Comparison of ENCODE assay signal across 18 mouse cellular contexts in the genomic region with DNA sequence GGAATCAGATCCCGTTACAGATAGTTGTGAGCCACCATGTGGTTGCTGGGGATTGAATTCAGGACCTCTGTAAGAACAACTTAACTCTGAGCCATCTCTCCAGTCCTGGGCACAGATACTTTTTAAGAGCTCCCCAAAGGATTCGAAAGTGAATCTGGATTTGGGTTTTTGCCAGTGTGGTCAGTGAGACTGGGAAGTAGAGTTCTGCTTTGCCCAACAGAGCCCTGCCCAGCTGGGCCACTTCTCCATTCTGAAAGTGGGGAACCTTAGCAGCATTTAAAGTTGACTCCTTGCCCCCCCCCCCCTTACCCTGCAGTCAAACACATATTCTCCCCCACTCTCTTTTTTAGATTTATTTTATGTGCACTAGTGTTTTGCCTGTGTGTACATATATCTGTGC. TPM values are rescaled to one million over a fixed set of nuclear protein-coding genes. Genes with fewer than 3 reads are reported as not detected.
A peak's percentile ranks its signal among the peaks of the same experiment; 100 is the strongest.
DNase-seq lines count a peak whose midpoint lies in the region; ATAC-seq and TF ChIP-seq lines count a peak whose summit lies in the region.
"Had no signal": no experiment of that assay in that cellular context is flagged by ENCODE, and none has a peak within 500 bp of the region (broad histone marks: within the 10 kb centered on the region; RNA-seq: fewer than 3 reads in every experiment).

No protein-coding gene starts in this region.

- no peak for TF ChIP-seq EP300 in liver, postnatal 0 days (IDR thresholded peaks at IDR 0.05; ENCODE audit: low read depth)
- TF ChIP-seq EP300 in lung, postnatal 0 days (IDR thresholded peaks at IDR 0.05): no peak

- H3K36me3 ChIP-seq in embryonic facial prominence, embryonic 14.5 days (ENCODE audit: control insufficient read depth, insufficient read depth, low read length): no peaks in the 10 kb centered on the region
- H3K36me3 ChIP-seq in embryonic facial prominence, embryonic 10.5 days (replicated peaks): no peaks in the 10 kb centered on the region
- H3K36me3 ChIP-seq in liver, postnatal 0 days (replicated peaks; ENCODE audit: insufficient read depth, low read length): no peaks in the 10 kb centered on the region
- H3K36me3 ChIP-seq in liver, embryonic 12.5 days: no peaks in the 10 kb centered on the region
- no peaks in the 10 kb centered on the region for H3K36me3 ChIP-seq in lung, postnatal 0 days (ENCODE audit: insufficient read depth, low read length)
- H3K36me3 ChIP-seq: forebrain, embryonic 10.5 days; heart, embryonic 10.5 days; hindbrain, embryonic 12.5 days; lung, embryonic 15.5 days; stomach, embryonic 15.5 days had no signal

- no peak for TF ChIP-seq CTCF in liver, postnatal 0 days (IDR thresholded peaks at IDR 0.05; ENCODE audit: low read depth)
- TF ChIP-seq CTCF in lung, postnatal 0 days (IDR thresholded peaks at IDR 0.05): no peak

- 76% methylated on average over 2 of the region's 2 CpGs for WGBS in embryonic facial prominence, embryonic 14.5 days
- WGBS in embryonic facial prominence, embryonic 10.5 days: 78% methylated on average over 2 of the region's 2 CpGs
- WGBS in liver, postnatal 0 days (ENCODE audit: insufficient replicate concordance): 50% methylated on average over 2 of the region's 2 CpGs
- 52% methylated on average over 2 of the region's 2 CpGs for WGBS in liver, embryonic 12.5 days (ENCODE audit: insufficient replicate concordance)
- 65% methylated on average over 2 of the region's 2 CpGs for WGBS in lung, postnatal 0 days

- no peaks in the 10 kb centered on the region for H3K27me3 ChIP-seq in embryonic facial prominence, embryonic 14.5 days (replicated peaks; ENCODE audit: control insufficient read depth, insufficient read depth, low read length)
- no peaks in the 10 kb centered on the region for H3K27me3 ChIP-seq in embryonic facial prominence, embryonic 10.5 days (replicated peaks; ENCODE audit: low read depth, poor library complexity, severe bottlenecking)
- H3K27me3 ChIP-seq in liver, postnatal 0 days (ENCODE audit: insufficient read depth, low read length): no peaks in the 10 kb centered on the region
- H3K27me3 ChIP-seq in liver, embryonic 12.5 days (replicated peaks): no peaks in the 10 kb centered on the region
- H3K27me3 ChIP-seq in lung, postnatal 0 days (replicated peaks; ENCODE audit: insufficient read depth, low read length): no peaks in the 10 kb centered on the region
- H3K27me3 ChIP-seq: hindbrain, embryonic 12.5 days; lung, embryonic 15.5 days; stomach, embryonic 15.5 days had no signal

- H3K9ac ChIP-seq in embryonic facial prominence, embryonic 14.5 days (ENCODE audit: low read depth, low read length): no peak overlapping the region
- H3K9ac ChIP-seq in liver, postnatal 0 days (replicated peaks): no peak overlapping the region
- H3K9ac ChIP-seq in liver, embryonic 12.5 days: no peak overlapping the region
- no peak overlapping the region for H3K9ac ChIP-seq in lung, postnatal 0 days (replicated peaks; ENCODE audit: low read depth)
- H3K9ac ChIP-seq: hindbrain, embryonic 12.5 days; lung, embryonic 15.5 days; stomach, embryonic 15.5 days had no signal

- no peak for ATAC-seq in embryonic facial prominence, embryonic 14.5 days (ENCODE audit: low read depth)
- ATAC-seq in liver, postnatal 0 days: peak; percentile 31; the same call in 1 of the 2 replicates
- ATAC-seq in liver, embryonic 12.5 days: no peak
- ATAC-seq in lung, postnatal 0 days: no peak
- no peak for ATAC-seq in erythroid progenitor cell, adult 5-6 weeks (replicated peaks; ENCODE audit: low FRiP score, poor library complexity, severe bottlenecking)
- ATAC-seq: intestine, embryonic 16.5 days had no signal

- H3K4me3 ChIP-seq in embryonic facial prominence, embryonic 14.5 days (ENCODE audit: low read depth, low read length): no peak overlapping the region
- no peak overlapping the region for H3K4me3 ChIP-seq in embryonic facial prominence, embryonic 10.5 days
- no peak overlapping the region for H3K4me3 ChIP-seq in liver, postnatal 0 days (ENCODE audit: low read depth, low read length)
- H3K4me3 ChIP-seq in liver, embryonic 12.5 days: no peak overlapping the region
- H3K4me3 ChIP-seq in lung, postnatal 0 days (ENCODE audit: low read depth, low read length): no peak overlapping the region
- H3K4me3 ChIP-seq: forebrain, embryonic 10.5 days; heart, embryonic 10.5 days; hindbrain, embryonic 12.5 days; lung, embryonic 15.5 days; stomach, embryonic 15.5 days had no signal

- H3K27ac ChIP-seq in embryonic facial prominence, embryonic 14.5 days (replicated peaks; ENCODE audit: low read depth, low read length): no peak overlapping the region
- no peak overlapping the region for H3K27ac ChIP-seq in embryonic facial prominence, embryonic 10.5 days (replicated peaks)
- peak overlapping the region; percentile 37; the same call in 1 of the 2 replicates for H3K27ac ChIP-seq in liver, postnatal 0 days (ENCODE audit: low read depth)
- no peak overlapping the region for H3K27ac ChIP-seq in liver, embryonic 12.5 days
- H3K27ac ChIP-seq in lung, postnatal 0 days (ENCODE audit: low read length): no peak overlapping the region
- H3K27ac ChIP-seq: forebrain, embryonic 10.5 days; heart, embryonic 10.5 days; hindbrain, embryonic 12.5 days; lung, embryonic 15.5 days; stomach, embryonic 15.5 days had no signal

- no peaks in the 10 kb centered on the region for H3K9me3 ChIP-seq in embryonic facial prominence, embryonic 14.5 days (ENCODE audit: control insufficient read depth, low read length)
- no peaks in the 10 kb centered on the region for H3K9me3 ChIP-seq in embryonic facial prominence, embryonic 10.5 days
- no peaks in the 10 kb centered on the region for H3K9me3 ChIP-seq in liver, postnatal 0 days (ENCODE audit: low read length)
- H3K9me3 ChIP-seq in liver, embryonic 12.5 days (replicated peaks): no peaks in the 10 kb centered on the region
- no peaks in the 10 kb centered on the region for H3K9me3 ChIP-seq in lung, postnatal 0 days (ENCODE audit: low read length)
- H3K9me3 ChIP-seq: forebrain, embryonic 10.5 days; heart, embryonic 10.5 days; hindbrain, embryonic 12.5 days; lung, embryonic 15.5 days; stomach, embryonic 15.5 days had no signal

- H3K4me2 ChIP-seq in embryonic facial prominence, embryonic 14.5 days (ENCODE audit: low read depth, low read length): no peak overlapping the region
- no peak overlapping the region for H3K4me2 ChIP-seq in liver, postnatal 0 days (ENCODE audit: low read depth, low read length)
- no peak overlapping the region for H3K4me2 ChIP-seq in liver, embryonic 12.5 days
- no peak overlapping the region for H3K4me2 ChIP-seq in lung, postnatal 0 days (replicated peaks; ENCODE audit: low read depth, low read length)
- H3K4me2 ChIP-seq: hindbrain, embryonic 12.5 days; lung, embryonic 15.5 days; stomach, embryonic 15.5 days had no signal

- peak; percentile 19 for DNase-seq in embryonic facial prominence, embryonic 14.5 days (ENCODE audit: low spot score)
- no peak for DNase-seq in embryonic facial prominence, embryonic 10.5 days (ENCODE audit: low spot score)
- peak; percentile 46 for DNase-seq in liver, postnatal 0 days
- DNase-seq in lung, postnatal 0 days (ENCODE audit: low spot score): peak; percentile 46
- peak; percentile 59 for DNase-seq in skeletal muscle tissue, adult 2 months (ENCODE audit: low read depth, low spot score)
- DNase-seq in adrenal gland, adult 18-20 months (ENCODE audit: low spot score in 2 of 2): no peak
- DNase-seq: cerebellum, adult 8-10 months; kidney, postnatal 25 days; right cerebral cortex, postnatal 14 days had no signal

- H3K4me1 ChIP-seq in embryonic facial prominence, embryonic 14.5 days (ENCODE audit: control insufficient read depth, insufficient read depth, low read length): peaks cover 14% of the 10 kb centered on the region
- peaks cover 41% of the 10 kb centered on the region for H3K4me1 ChIP-seq in embryonic facial prominence, embryonic 10.5 days
- H3K4me1 ChIP-seq in liver, postnatal 0 days (ENCODE audit: insufficient read depth): peaks cover 29% of the 10 kb centered on the region
- H3K4me1 ChIP-seq in liver, embryonic 12.5 days: peaks cover 39% of the 10 kb centered on the region
- no peaks in the 10 kb centered on the region for H3K4me1 ChIP-seq in lung, postnatal 0 days (ENCODE audit: insufficient read depth, low read depth, low read length)

RNA-seq across cellular contexts. Expression of gene Cd300a, which starts 10.2 kb away (rescaled TPM):
- polyA plus RNA-seq in embryonic facial prominence, embryonic 14.5 days (2014; fragmentation: Nextera tagmentation; extraction: Ambion mirVana): 0.96 and 1.7 TPM in 2 replicates
- polyA plus RNA-seq in embryonic facial prominence, embryonic 10.5 days (2016; fragmentation: Nextera tagmentation; extraction: Ambion mirVana): 1.1 and 1.8 TPM in 2 replicates
- polyA plus RNA-seq in liver, postnatal 0 days (2015; fragmentation: Nextera tagmentation; extraction: Ambion mirVana): 7.7 and 9.7 TPM in 2 replicates
- 3.7 and 4.6 TPM in 2 replicates for polyA plus RNA-seq in liver, embryonic 12.5 days (2016; fragmentation: Nextera tagmentation; extraction: Ambion mirVana)
- polyA plus RNA-seq in lung, postnatal 0 days (2015; fragmentation: Nextera tagmentation; extraction: Ambion mirVana): 4.6 and 5.9 TPM in 2 replicates
- 1 to 10 TPM; 1.3 to 3.3 TPM for total RNA-seq in adrenal gland, adult 18-20 months (2021)
- 2.1 and 4.3 TPM in 2 replicates for total RNA-seq in erythroid progenitor cell, adult 5-6 weeks (2015; ENCODE audit: low replicate concordance)
- total RNA-seq in erythroid progenitor cell, adult 5-6 weeks (2017; ENCODE audit: low replicate concordance): 2.9 and 6.0 TPM in 2 replicates

RNA-seq across cellular contexts. Expression of gene Gprc5c, which starts 28.7 kb away (rescaled TPM):
- polyA plus RNA-seq in embryonic facial prominence, embryonic 14.5 days (2014; fragmentation: Nextera tagmentation; extraction: Ambion mirVana): 39.6 and 40.3 TPM in 2 replicates
- 62.2 and 62.5 TPM in 2 replicates for polyA plus RNA-seq in embryonic facial prominence, embryonic 10.5 days (2016; fragmentation: Nextera tagmentation; extraction: Ambion mirVana)
- 23.2 and 24.9 TPM in 2 replicates for polyA plus RNA-seq in liver, postnatal 0 days (2015; fragmentation: Nextera tagmentation; extraction: Ambion mirVana)
- 14.3 TPM in 2 replicates for polyA plus RNA-seq in liver, embryonic 12.5 days (2016; fragmentation: Nextera tagmentation; extraction: Ambion mirVana)
- 10.4 and 11.1 TPM in 2 replicates for polyA plus RNA-seq in lung, postnatal 0 days (2015; fragmentation: Nextera tagmentation; extraction: Ambion mirVana)
- 1 to 10 TPM; 2.5 to 4.6 TPM for total RNA-seq in adrenal gland, adult 18-20 months (2021)
- total RNA-seq in erythroid progenitor cell, adult 5-6 weeks (2015; ENCODE audit: low replicate concordance): not detected in 2 replicates
- total RNA-seq in erythroid progenitor cell, adult 5-6 weeks (2017; ENCODE audit: low replicate concordance): not detected in 2 replicates

RNA-seq across cellular contexts. Expression of gene Cd300lb, which starts 54.5 kb away (rescaled TPM):
- 0.39 and 0.49 TPM in 2 replicates for polyA plus RNA-seq in embryonic facial prominence, embryonic 14.5 days (2014; fragmentation: Nextera tagmentation; extraction: Ambion mirVana)
- polyA plus RNA-seq in embryonic facial prominence, embryonic 10.5 days (2016; fragmentation: Nextera tagmentation; extraction: Ambion mirVana): 0.10 TPM in 1 of 2 replicates, not detected in the other
- 1.8 and 2.5 TPM in 2 replicates for polyA plus RNA-seq in liver, postnatal 0 days (2015; fragmentation: Nextera tagmentation; extraction: Ambion mirVana)
- 0.39 and 0.67 TPM in 2 replicates for polyA plus RNA-seq in liver, embryonic 12.5 days (2016; fragmentation: Nextera tagmentation; extraction: Ambion mirVana)
- 1.5 and 2.0 TPM in 2 replicates for polyA plus RNA-seq in lung, postnatal 0 days (2015; fragmentation: Nextera tagmentation; extraction: Ambion mirVana)
- total RNA-seq in adrenal gland, adult 18-20 months (2021): under 1 TPM; 0.40 to 0.80 TPM
- 5.0 and 10.1 TPM in 2 replicates for total RNA-seq in erythroid progenitor cell, adult 5-6 weeks (2015; ENCODE audit: low replicate concordance)
- 1.8 and 2.3 TPM in 2 replicates for total RNA-seq in erythroid progenitor cell, adult 5-6 weeks (2017; ENCODE audit: low replicate concordance)
- total RNA-seq: left cerebral cortex, postnatal 10 days had no signal
- polyA plus RNA-seq: forebrain, embryonic 10.5 days; hindbrain, embryonic 12.5 days had no signal

Comparison
In these comparisons a context has a peak if more than half of its experiments do, and no peak if none do; other contexts are left out.
1. DNase-seq: peak in embryonic facial prominence, embryonic 14.5 days (single experiment), liver, postnatal 0 days (single experiment), lung, postnatal 0 days (single experiment) and skeletal muscle tissue, adult 2 months (single experiment); none in embryonic facial prominence, embryonic 10.5 days (single experiment) and adrenal gland, adult 18-20 months (0 of 2).